Mouse (Mus musculus) liver, embryonic 14.5 days (tissue): ENCODE measurements around the gene Senp2.
"Not testable (repeated sequence)": the region's sequence is repeated elsewhere in the genome, so short reads cannot be mapped to it uniquely, and the experiment has no call there.

ENCODE experiments used
- CTCF ChIP-seq: IDR thresholded peaks from 2 replicates; pipeline ENCODE4 v1.5.1; 2016; ENCODE audit warnings: antibody characterized with exemption, low read depth, control low read depth
- EP300 ChIP-seq: IDR thresholded peaks from 2 replicates; pipeline ENCODE4 v1.6.1; 2016; ENCODE audit warnings: antibody characterized with exemption, low read depth

DNA sequence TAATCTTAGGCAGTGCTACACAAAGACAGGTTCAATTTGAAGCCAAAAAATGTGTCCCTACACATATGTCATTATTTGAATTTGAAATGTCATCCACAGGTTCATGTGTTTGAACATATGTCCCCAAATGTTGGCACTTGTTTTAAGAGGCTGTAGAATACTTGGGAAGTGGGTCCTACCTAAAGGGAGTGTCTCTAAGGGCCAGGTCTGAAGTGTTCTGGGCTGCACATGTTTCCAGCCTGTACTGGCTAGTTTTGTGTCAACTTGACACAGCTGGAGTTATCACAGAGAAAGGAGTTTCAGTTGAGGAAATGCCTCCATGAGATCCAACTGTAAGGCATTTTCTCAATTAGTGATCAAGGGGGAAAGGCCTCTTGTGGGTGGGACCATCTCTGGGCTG, 18.4 kb upstream of the Senp2 start:
- TF ChIP-seq CTCF, EP300: not testable (repeated sequence)
